Mouse (Mus musculus): Measurements from ENCODE around the gene Rassf1.

Gene Rassf1

DNA sequence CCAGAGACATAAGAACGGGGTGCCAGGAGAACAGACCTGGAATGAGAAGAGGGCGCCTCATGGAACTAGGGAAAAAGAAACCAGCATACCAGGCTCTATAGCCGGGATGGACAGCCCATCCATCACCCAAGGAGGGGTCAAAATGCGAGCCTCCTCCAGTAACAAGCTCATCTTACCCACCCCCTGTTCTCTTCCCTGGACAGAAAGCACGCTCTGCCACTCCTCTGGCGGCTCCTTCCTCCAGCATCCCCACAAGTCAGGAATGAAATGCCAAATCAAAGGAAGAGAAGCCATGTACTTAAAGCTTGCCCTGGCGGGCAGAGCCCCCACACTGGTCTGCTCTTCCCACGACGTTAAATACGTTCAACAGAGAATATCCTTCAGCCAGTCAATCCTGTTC lies 10.3 kb upstream of the Rassf1 start:
- no peak for DNase-seq (ENCODE audit: low spot score)

DNA sequence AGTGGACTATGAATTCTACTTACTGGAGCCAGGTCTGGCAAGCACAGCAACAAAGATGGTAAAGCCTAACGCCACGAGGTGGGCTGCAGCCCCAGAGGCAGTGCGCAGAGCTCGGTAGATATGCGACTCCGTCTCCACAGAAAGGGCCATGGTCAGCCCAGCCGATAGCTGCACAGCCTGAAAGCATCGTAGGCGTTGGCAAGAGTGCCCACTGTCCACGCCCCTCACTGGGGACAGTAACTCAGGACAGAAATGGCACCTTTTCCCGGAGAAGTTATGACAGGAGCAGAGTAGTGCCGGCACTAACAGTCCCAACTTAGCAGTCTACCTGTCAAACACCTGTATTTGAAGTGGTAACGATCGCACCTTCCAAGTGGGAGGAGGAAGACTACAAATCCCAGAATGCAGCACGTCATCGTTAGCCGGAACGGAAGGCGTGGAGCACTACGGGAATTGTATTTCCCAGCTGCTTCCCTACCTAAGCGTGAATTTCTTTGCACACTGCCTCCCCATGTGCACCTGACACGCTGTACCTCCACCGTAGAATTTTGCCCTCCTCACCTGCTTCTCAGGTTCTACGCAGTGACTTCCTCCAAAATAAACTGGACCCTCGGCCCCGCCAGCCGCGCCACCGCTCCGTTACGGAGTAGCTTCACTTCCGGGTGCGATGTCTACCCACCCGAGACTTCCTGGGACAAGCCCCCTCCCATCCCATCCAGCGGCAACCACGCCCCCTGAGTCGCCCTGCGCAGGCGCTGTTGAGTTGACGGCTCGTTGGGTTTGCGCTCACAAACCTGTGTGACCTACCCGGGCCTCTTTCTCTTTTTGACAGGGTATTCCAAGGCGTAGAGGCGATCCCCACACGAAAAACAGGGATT lies 9.6 kb upstream of the Rassf1 start, which contains the start of the genes Cyb561d2 and Nprl2:
Gene Cyb561d2 (minus strand): TSS at position 720 of the 878 bp plus-strand sequence.
Gene Nprl2 (plus strand): TSS at position 753 of the 878 bp plus-strand sequence.
- peak; percentile 90 for DNase-seq (ENCODE audit: low spot score)

DNA sequence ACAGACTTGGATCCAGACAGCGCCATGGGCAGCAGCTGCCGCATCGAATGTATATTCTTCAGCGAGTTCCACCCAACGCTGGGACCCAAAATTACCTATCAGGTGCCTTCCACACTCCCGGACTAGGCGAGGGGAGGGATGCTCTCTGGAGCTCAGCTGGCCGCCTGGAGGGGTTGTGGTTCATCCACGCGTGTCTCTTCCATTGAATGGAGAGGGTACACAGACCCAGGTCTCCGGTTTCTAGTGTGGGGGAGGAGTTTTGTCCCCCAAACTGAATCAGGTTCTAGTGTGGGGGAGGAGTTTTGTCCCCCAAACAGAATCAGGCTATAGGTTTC lies 9.0 kb upstream of the Rassf1 start:
- no peak for DNase-seq (ENCODE audit: low spot score)

DNA sequence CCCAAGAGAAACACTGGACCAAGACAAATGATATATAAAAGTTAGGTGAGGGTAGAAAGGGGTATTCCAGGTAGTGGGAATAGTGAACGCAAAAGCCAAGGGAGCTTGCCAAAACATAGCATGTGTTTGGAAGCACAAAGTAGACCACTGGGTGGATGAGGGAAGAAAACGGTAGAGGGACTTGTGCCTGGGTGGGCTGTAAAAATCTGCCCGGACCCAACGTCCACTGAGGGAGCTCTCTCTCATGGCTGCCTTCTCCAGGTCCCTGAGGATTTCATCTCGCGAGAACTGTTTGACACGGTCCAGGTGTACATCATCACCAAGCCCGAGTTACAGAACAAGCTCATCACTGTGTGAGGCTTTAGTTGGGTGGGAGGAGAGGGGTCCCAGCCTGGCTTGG lies 8.6 kb upstream of the Rassf1 start:
- DNase-seq (ENCODE audit: low spot score), result no peak

DNA sequence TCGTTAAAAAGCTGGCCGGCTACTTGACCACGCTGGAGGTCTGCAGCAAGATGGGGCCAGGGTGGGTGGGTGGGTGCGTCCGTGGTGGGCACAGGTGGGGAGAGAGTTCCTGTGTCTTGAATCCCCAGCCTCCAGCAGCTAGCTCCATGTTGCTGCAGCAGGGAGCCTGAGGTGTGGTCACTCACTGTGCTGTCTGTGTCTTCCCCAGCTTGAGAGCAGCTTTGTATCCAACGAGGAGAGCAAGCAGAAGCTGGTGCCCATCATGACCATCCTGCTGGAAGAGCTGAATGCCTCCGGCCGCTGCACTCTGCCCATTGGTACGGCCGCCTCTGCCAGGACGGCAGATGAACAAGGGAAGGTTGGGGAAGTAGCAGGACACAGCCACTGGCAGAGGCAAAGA lies 8.1 kb upstream of the Rassf1 start:
- no peak for DNase-seq (ENCODE audit: low spot score)

DNA sequence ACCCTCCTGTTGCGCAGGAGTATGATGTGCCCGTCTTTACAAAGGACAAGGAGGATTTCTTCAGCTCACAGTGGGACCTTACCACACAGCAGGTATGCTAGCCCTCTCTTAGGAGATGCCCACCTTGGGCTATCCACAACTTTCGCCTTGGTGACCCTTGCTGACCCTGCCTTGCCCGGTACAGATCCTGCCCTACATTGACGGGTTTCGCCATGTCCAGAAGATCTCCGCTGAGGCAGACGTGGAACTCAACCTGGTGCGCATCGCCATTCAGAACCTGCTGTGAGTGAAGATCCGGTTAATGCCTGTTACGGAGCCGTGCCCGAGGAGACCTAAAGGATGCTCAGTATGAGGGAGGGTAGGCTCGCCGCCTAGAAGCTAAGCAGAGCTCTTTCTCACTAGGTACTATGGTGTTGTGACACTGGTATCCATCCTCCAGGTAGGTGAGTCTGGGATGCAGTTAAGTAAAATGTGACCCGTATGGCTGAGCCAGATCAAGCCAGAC lies 7.1 kb upstream of the Rassf1 start:
- DNase-seq (ENCODE audit: low spot score), result no peak

DNA sequence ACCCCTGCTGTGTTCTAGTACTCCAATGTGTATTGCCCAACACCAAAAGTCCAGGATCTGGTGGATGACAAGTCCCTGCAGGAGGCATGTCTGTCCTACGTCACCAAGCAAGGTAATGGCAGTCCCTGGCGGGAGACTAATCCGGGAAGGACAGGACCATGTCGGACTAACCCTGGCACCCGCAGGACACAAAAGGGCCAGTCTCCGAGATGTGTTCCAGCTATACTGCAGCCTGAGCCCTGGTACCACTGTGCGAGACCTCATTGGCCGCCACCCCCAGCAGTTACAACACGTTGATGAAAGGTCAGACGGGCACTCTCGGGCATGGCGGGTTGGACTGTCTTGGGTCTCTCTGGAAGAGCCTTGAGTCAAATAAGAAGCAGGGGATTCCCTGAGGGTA lies 6.6 kb upstream of the Rassf1 start:
- no peak for DNase-seq (ENCODE audit: low spot score)

DNA sequence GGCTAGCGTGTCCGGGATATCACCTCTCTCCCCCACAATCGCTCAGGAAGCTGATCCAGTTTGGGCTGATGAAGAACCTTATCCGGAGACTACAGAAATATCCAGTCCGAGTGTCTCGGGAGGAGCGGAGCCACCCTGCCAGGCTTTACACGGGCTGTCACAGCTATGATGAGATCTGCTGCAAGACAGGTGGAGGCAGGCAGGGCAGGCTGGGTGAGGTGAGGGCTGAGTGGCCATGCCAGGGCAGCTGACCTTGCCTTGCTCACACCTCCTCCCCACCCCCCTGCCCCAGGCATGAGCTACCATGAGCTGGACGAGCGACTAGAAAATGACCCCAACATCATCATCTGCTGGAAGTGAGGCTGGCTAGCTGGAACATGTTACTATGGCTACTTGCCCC lies 6.2 kb upstream of the Rassf1 start:
- no peak for DNase-seq (ENCODE audit: low spot score)

DNA sequence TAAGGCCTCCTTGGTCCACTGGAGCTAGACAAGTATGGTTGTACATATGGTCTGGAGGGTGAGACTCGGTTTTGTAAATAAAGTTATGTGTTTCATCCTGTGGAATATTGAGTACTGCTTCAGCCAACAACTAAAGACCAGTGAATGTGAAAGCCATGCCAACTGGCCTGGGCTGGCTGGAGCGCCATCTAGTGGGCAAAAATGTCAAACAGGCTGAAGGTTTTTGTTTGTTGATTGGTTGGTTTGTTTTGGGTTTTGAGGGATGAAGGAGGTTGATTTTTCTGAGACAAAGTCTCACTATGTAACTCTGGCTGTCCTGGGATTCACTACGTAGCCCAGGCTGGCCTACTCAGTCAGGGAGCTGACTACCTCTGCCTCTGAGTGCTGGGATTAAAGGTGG lies 5.8 kb upstream of the Rassf1 start:
- peak; percentile 75 for DNase-seq (ENCODE audit: low spot score)

DNA sequence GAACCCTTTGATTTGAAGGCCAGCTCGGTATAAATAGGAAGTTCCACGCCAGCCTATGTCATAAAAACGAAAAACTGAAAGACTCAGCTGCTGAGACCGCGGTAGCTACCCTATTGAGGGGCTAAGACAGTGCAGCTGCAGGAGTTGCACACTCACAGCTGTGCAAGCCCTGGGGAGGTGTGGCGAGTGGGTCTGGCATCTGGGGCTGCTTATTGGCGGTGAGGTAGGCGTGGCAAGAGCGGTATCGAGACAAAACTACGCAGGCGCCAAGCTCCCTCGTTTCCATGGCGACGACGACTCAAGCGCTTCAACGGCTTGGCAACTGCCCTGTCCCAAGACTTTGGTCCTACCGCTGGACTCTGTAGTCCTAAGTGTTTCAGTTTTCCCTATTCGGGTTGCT lies 4.3 kb upstream of the Rassf1 start, which contains the start of gene Zmynd10:
Gene Zmynd10 (plus strand): TSS at position 273 of the 400 bp plus-strand sequence.
- peak; percentile 73 for DNase-seq (ENCODE audit: low spot score)

DNA sequence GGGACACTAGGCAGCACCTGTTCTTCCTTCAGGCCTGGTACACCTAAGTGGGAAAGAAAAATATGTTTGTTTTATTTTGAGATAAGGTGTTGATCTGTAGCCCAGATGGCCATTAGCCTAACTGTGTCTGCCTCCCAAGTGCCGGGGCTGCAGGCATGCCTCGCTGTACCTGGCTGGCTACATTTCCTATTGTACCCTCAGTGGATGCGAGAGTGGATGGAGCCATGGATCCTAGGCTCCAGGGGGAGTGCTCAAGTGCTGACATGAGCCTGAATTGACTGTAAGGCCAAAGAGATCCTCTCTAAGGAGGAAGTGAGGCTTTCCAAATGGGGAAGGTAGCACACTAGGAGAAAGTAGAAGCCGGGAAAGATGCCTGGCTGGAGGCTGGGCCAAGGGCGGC lies 3.4 kb upstream of the Rassf1 start:
- no peak for DNase-seq (ENCODE audit: low spot score)

DNA sequence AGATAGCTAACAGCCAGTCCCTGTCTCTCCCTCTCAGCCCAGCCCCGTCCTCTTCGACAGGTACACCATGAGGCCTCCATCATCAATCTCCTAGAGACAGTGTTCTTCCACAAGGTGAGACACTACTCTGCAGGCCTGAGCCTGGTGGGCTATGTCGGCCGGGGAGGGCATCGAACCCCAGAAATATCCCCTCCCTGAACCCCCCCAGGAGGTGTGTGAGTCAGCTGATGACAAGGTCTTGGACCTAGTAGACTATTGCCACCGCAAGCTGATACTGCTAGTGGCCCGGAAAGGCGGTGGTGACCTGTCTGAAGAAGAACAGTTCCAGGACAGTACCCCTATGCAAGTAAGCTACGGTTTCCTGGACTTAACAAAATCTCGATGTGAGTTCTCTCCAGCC lies 2.5 kb upstream of the Rassf1 start:
- no peak for DNase-seq (ENCODE audit: low spot score)

DNA sequence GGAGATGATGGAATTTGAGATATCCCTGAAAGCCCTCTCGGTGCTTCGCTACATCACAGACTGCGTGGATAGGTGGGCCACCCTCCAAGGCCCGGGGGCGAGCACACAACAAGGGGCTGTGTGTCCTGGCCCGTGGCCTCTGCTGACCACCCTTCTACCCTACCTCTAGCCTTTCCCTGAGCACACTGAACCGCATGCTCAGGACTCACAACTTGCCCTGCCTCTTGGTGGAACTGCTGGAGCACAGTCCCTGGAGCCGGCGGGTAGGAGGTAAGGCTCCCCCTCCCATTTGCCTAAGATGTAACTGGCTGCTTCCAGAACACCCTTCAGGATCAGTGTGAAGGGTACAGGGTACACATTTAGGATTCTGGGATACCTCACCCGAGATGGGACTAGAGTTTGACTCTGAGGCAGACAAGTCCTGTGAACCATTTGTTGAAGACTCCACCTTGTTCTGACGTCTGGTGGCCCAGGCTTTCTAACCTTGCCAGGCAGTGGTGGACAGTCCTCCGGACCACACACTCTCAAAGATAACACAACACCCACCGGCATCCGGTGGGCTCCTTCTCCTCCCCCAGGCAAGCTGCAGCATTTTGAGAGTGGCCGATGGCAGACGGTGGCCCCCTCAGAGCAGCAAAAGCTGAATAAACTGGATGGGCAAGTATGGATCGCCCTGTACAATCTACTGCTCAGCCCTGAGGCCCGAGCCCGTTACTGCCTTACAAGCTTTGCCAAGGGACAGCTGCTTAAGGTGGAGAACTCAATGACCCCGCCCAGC lies 1.9 kb upstream of the Rassf1 start:
- DNase-seq (ENCODE audit: low spot score), result no peak

DNA sequence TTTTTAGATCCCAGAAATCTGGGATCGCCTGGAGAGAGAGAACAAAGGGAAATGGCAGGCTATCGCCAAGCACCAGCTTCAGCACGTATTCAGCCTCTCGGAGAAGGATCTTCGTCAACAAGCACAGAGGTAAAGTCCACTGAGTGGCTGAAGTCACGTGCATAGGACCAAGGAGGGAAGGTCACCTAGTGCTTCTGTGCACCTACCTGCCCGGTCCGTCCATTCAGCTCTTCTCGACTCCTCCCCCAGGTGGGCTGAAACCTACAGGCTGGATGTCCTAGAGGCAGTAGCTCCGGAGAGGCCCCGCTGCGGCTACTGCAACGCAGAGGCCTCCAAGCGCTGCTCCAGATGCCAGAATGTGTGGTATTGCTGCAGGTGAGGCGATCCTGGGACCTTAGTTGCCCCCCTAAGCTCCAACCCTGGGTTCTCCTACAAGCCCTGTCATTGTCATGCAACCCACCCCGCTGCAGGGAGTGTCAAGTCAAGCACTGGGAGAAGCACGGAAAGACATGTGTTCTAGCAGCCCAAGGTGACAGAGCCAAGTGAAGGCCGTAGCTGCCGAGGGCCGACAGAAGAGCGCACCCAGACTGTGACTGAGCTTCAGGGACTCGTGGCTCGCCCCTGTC lies 751 bp upstream of the Rassf1 start:
- DNase-seq (ENCODE audit: low spot score), result no peak

DNA sequence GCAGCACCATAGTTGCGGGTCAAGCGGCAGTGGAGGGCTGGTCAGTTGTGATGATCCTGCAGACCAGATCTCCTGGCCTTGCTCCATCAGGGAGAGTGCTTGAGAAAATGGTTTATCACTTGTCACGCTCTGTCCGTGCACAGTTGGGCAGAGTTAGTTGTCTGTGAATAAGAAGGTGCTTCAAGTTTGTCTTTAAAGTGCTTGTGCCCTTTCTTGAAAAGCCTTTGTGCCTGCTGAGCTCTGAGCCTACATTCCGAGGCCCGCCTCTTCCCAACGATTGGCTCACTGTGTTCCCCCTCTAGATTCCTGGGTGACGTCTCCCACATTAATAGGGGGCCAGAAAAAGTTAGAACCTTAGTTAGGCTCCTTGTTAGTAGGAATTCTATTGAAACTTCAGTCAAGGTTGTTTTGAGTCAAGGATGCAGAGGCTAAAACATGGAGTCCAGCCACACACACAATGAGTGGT lies 568 bp downstream of the Rassf1 start:
- no peak for DNase-seq (ENCODE audit: low spot score)

DNA sequence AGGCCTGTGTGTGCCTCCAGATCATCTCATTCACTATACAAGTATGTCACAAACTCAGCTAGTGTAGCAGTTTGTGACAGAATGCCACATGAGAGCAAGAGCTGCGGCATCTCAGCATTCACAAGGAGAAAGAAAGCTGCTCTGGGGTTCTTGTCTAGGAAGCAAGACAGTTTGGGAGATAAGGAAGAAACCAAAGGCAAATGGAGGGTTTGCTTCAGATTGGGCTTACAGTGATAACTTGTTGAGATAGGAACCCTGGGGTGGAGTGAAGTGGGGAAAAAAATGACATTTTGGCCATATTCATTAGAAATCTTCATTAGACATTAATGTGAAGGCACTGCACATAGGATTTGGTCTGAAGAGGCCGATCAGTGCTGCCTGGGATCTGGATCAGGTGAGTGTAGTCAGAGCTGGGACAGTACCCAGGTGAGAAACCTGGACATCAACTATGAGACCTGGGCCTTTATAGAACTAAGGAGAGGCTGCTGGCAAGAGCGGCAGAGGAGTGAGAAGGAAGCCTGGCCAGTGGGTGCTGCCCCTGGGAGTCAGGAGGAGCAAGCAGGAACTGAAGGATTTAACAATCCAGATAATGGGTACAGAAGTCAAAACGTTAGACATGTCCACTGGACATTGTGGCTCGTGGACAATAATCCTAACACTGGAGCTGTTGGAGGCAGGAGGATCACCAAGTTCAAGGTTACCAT lies 1.5 kb downstream of the Rassf1 start:
- DNase-seq (ENCODE audit: low spot score), result no peak

DNA sequence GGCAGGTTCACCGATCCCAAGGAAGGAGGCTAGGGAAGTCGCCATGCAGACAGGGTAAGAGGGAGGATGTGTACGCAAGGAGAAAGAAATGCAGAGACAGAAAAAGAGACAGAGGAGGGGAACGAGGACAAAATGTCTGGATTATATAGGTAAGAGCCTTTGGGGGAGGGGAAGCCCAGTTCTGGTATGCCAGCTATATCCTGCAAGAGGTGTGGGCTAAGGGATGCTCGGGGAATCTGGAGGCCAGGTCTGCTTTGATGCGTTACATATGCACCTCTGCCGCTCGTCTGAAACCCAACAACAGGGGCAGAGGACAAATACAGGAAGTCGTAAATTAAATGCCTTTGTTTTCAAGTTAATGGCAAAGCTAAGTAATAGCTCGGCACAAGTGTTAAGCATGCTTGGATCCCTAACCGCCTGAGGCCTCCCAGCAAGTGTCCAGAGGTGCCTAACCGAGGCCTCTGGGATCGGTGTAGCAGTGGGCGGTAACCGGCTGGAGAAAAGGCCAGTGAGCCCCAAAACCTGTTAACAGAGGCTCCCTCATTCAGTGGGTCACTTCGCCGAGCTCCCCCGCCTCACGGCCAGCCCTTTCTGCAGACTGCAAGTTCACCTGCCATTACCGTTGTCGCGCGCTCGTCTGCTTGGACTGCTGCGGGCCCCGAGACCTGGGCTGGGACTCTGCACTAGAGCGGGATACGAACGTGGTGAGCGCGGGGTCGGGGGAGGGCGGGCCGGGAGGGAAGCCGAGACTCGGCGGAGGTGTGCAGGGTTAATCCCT lies 2.4 kb downstream of the Rassf1 start:
- DNase-seq (ENCODE audit: low spot score), result no peak

DNA sequence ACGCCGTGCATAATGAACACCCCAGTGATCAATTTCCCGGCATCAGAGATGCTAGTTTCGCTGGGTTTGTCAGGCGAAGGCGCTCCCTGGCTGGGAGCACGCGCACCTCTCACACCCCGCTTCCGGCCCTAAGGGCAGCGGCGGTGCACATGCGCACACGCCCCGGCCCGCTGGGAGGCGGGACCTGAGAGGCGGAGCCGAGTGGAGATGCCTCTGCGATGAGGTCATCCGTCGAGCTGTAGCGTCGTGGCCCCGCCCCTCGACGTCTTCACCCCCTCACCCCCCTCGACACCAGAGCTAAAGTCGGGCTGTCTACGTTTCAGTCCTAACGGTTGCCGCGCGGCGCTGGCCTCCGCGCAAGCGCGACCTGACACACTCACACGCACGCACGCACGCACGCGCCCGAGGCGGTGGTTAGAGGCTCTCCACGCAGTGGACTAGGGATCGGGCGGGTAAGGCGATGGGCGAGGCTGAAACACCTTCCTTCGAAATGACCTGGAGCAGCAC lies 3.0 kb downstream of the Rassf1 start:
- peak; percentile 91 for DNase-seq (ENCODE audit: low spot score)

DNA sequence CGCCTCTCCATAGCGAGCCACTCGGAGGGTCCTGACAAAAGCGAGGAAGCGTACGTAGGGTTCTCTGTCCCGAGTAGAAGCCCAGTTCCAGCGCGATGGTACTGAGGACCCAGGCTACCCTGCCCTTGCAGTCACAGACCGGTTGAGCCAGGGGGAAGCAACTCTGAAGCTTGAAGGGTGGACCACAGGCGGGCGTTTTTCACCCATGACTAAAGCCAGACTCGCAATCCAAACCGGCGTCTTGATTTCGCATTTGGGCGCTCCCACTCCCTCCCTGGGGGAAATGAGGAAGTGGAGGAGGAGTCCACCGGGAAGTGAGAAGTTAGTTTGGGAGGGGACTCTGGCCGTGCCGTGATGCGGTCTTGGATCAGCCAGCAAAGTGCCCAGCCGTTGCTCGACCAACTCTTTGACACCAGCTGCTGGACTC lies 3.7 kb downstream of the Rassf1 start:
- DNase-seq (ENCODE audit: low spot score), result no peak

DNA sequence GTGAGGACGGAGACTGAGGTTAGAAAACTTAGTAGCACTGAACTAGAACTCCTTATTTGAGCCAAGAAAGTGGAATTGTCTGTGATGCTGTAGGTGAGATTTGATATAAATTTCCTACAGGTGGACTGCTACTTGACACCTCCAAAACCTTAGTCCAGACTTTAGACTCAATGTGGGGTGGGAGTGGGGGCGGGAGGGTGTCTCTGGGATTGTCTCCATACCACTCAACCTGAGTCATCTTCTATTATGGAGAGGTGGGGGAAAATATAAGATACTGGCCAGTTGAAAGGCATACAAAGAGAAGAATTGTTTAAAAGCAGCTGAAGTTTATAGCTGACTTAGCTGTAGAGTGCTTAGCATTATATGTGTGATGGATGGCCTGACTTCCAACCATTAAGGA lies 4.3 kb downstream of the Rassf1 start:
- no peak for DNase-seq (ENCODE audit: low spot score)

DNA sequence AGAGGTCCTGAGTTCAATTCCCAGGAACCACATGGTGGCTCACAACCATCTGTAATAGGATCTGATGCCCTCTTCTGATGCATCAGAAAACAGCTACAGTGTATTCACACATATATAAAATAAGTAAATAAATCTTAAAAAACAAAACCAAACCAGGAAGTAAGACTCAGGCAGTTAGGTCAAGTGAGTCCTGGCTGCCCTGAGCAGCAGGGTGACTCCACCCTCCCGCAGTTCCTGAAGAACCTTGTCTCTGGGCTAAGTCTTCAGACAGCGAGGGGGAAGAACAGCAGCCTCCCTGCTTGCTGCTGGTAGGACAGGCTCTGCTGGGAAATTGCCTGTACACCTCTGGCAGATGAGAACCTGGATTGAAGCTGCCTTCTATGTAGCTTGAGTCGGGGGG lies 5.0 kb downstream of the Rassf1 start:
- no peak for DNase-seq (ENCODE audit: low spot score)

Data from urinary bladder, postnatal 25 days (tissue).